Mouse (Mus musculus) heart, postnatal 0 days (tissue): ENCODE measurements around the gene Plk5.

Source experiments
- CTCF ChIP-seq: IDR thresholded peaks from 2 replicates; pipeline ENCODE4 v1.5.1; 2016; ENCODE audit warnings: antibody characterized with exemption, control low read depth, low read depth
- EP300 ChIP-seq: IDR thresholded peaks from 2 replicates; pipeline ENCODE4 v1.6.1; 2016; ENCODE audit warnings: antibody characterized with exemption, low read depth

GRCm38 (mm10) chr10:80384115-80384639, 27.9 kb downstream of the Plk5 start:
- TF ChIP-seq CTCF, result no peak
- TF ChIP-seq EP300, result no peak
